Mouse (Mus musculus): ENCODE data around the gene Swt1. TPM values are rescaled to one million over a fixed set of nuclear protein-coding genes. Genes with fewer than 3 reads are reported as not detected.

Gene Swt1
- polyA plus RNA-seq, 1 experiment from 2014 or later: 30.6 TPM

GRCm38 (mm10) chr1:151427888-151428262 is 380 bp downstream of the Swt1 start:
- Histone ChIP-seq H3K4me1 (peaks cover 13% of the 10 kb centered on the region), H3K4me3 (peak overlapping the region; percentile 97), H3K27ac (peak overlapping the region; percentile 97), H3K4me2 (replicated peaks) (peak overlapping the region; percentile 58), H3K27me3 (no peaks in the 10 kb centered on the region), H3K36me3 (no peaks in the 10 kb centered on the region), H3K9me3 (no peaks in the 10 kb centered on the region), H3K9ac (peak overlapping the region; percentile 73)
- 1% methylated on average over 26 of the region's 26 CpGs for WGBS
- peak; percentile 74; the same call in 1 of the 2 replicates for ATAC-seq (ENCODE audit: insufficient number of reproducible peaks, insufficient read depth, low FRiP score, low TSS enrichment)

- Histone ChIP-seq H3K27ac (no peak overlapping the region), H3K4me2 (replicated peaks) (peak overlapping the region; percentile 58), H3K4me3 (peak overlapping the region; percentile 97), H3K4me1 (peaks cover 13% of the 10 kb centered on the region), H3K9ac (peak overlapping the region; percentile 73), H3K36me3 (no peaks in the 10 kb centered on the region), H3K9me3 (no peaks in the 10 kb centered on the region), H3K27me3 (no peaks in the 10 kb centered on the region)
- ATAC-seq (ENCODE audit: insufficient number of reproducible peaks, insufficient read depth, low FRiP score, low TSS enrichment): no peak
- WGBS: 29% methylated on average over 7 of the region's 7 CpGs
These were observed 1.2 kb downstream of the Swt1 start for GRCm38 (mm10) chr1:151426947-151427600.

GRCm38 (mm10) chr1:151422178-151422577 is 6.1 kb downstream of the Swt1 start:
- Histone ChIP-seq H3K9me3 (no peaks in the 10 kb centered on the region), H3K4me2 (replicated peaks) (no peak overlapping the region), H3K4me1 (peaks cover 4% of the 10 kb centered on the region), H3K27ac (no peak overlapping the region), H3K9ac (no peak overlapping the region), H3K4me3 (no peak overlapping the region), H3K27me3 (no peaks in the 10 kb centered on the region), H3K36me3 (peaks cover 20% of the 10 kb centered on the region)
- ATAC-seq (ENCODE audit: insufficient number of reproducible peaks, insufficient read depth, low FRiP score, low TSS enrichment): no peak
- WGBS: 85% methylated on average over 3 of the region's 3 CpGs

- no peaks in the 10 kb centered on the region for H3K4me1 ChIP-seq
- WGBS: 69% methylated on average over 3 of the region's 3 CpGs
- H3K9ac ChIP-seq: no peak overlapping the region
- no peaks in the 10 kb centered on the region for H3K9me3 ChIP-seq
- no peak for ATAC-seq (ENCODE audit: insufficient number of reproducible peaks, insufficient read depth, low FRiP score, low TSS enrichment)
- H3K27ac ChIP-seq: 0 out of 2 replicates have a peak overlapping the region, but pooled peaks have one; percentile 11
- no peak overlapping the region for H3K4me3 ChIP-seq
- 0 out of 2 replicates have a peak, but pooled peaks cover 9% of the 10 kb centered on the region for H3K36me3 ChIP-seq
- H3K27me3 ChIP-seq: no peaks in the 10 kb centered on the region
- H3K4me2 ChIP-seq (replicated peaks): no peak overlapping the region
These were observed 18.4 kb downstream of the Swt1 start for GRCm38 (mm10) chr1:151409827-151410226.

- no peak for ATAC-seq (ENCODE audit: insufficient number of reproducible peaks, insufficient read depth, low FRiP score, low TSS enrichment)
- Histone ChIP-seq H3K27ac (no peak overlapping the region), H3K9ac (no peak overlapping the region), H3K36me3 (peaks cover 6% of the 10 kb centered on the region; the same call in 1 of the 2 replicates), H3K4me1 (no peaks in the 10 kb centered on the region), H3K27me3 (no peaks in the 10 kb centered on the region), H3K4me3 (no peak overlapping the region), H3K4me2 (replicated peaks) (no peak overlapping the region), H3K9me3 (no peaks in the 10 kb centered on the region)
- 98% methylated on average over 1 of the region's 1 CpGs for WGBS
These were observed 38.2 kb downstream of the Swt1 start for GRCm38 (mm10) chr1:151390029-151390428.

- Histone ChIP-seq H3K4me3 (no peak overlapping the region), H3K9me3 (no peaks in the 10 kb centered on the region), H3K27ac (no peak overlapping the region), H3K9ac (no peak overlapping the region), H3K36me3 (peaks cover 17% of the 10 kb centered on the region), H3K4me2 (replicated peaks) (no peak overlapping the region), H3K4me1 (no peaks in the 10 kb centered on the region), H3K27me3 (no peaks in the 10 kb centered on the region)
- WGBS: 87% methylated on average over 3 of the region's 3 CpGs
- no peak for ATAC-seq (ENCODE audit: insufficient number of reproducible peaks, insufficient read depth, low FRiP score, low TSS enrichment)
These were observed 50.9 kb downstream of the Swt1 start for GRCm38 (mm10) chr1:151377353-151377752.

GRCm38 (mm10) chr1:151372823-151373222 is 55.4 kb downstream of the Swt1 start:
- Histone ChIP-seq H3K27ac (no peak overlapping the region), H3K36me3 (peaks cover 36% of the 10 kb centered on the region), H3K4me3 (no peak overlapping the region), H3K27me3 (no peaks in the 10 kb centered on the region), H3K9me3 (no peaks in the 10 kb centered on the region), H3K4me1 (no peaks in the 10 kb centered on the region), H3K4me2 (replicated peaks) (no peak overlapping the region), H3K9ac (no peak overlapping the region)
- no peak for ATAC-seq (ENCODE audit: insufficient number of reproducible peaks, insufficient read depth, low FRiP score, low TSS enrichment)
- WGBS: 95% methylated on average over 1 of the region's 1 CpGs

- no peak for ATAC-seq (ENCODE audit: insufficient number of reproducible peaks, insufficient read depth, low FRiP score, low TSS enrichment)
- no peaks in the 10 kb centered on the region for H3K4me1 ChIP-seq
- no peak overlapping the region for H3K4me3 ChIP-seq
- H3K36me3 ChIP-seq: peaks cover 41% of the 10 kb centered on the region
- H3K27ac ChIP-seq: no peak overlapping the region
- no peaks in the 10 kb centered on the region for H3K27me3 ChIP-seq
- H3K4me2 ChIP-seq (replicated peaks): no peak overlapping the region
- 88% methylated on average over 5 of the region's 5 CpGs for WGBS
- no peak overlapping the region for H3K9ac ChIP-seq
- no peaks in the 10 kb centered on the region for H3K9me3 ChIP-seq
These were observed 56.7 kb downstream of the Swt1 start for GRCm38 (mm10) chr1:151371543-151371942.

GRCm38 (mm10) chr1:151370573-151370972 is 57.7 kb downstream of the Swt1 start:
- H3K4me3 ChIP-seq: no peak overlapping the region
- H3K4me2 ChIP-seq (replicated peaks): no peak overlapping the region
- H3K36me3 ChIP-seq: peaks cover 50% of the 10 kb centered on the region
- H3K9me3 ChIP-seq: no peaks in the 10 kb centered on the region
- no peaks in the 10 kb centered on the region for H3K27me3 ChIP-seq
- no peaks in the 10 kb centered on the region for H3K4me1 ChIP-seq
- no peak overlapping the region for H3K9ac ChIP-seq
- 84% methylated on average over 3 of the region's 3 CpGs for WGBS
- ATAC-seq (ENCODE audit: insufficient number of reproducible peaks, insufficient read depth, low FRiP score, low TSS enrichment): no peak
- no peak overlapping the region for H3K27ac ChIP-seq

- no peak overlapping the region for H3K4me2 ChIP-seq (replicated peaks)
- no peaks in the 10 kb centered on the region for H3K9me3 ChIP-seq
- H3K27ac ChIP-seq: no peak overlapping the region
- no peak overlapping the region for H3K9ac ChIP-seq
- H3K36me3 ChIP-seq: peaks cover 55% of the 10 kb centered on the region
- 91% methylated on average over 3 of the region's 3 CpGs for WGBS
- H3K27me3 ChIP-seq: no peaks in the 10 kb centered on the region
- ATAC-seq (ENCODE audit: insufficient number of reproducible peaks, insufficient read depth, low FRiP score, low TSS enrichment): no peak
- H3K4me1 ChIP-seq: no peaks in the 10 kb centered on the region
- no peak overlapping the region for H3K4me3 ChIP-seq
These were observed 59.8 kb downstream of the Swt1 start for GRCm38 (mm10) chr1:151368444-151368843.

GRCm38 (mm10) chr1:151367721-151368324 is 60.4 kb downstream of the Swt1 start:
- H3K27ac ChIP-seq: no peak overlapping the region
- H3K9ac ChIP-seq: no peak overlapping the region
- no peaks in the 10 kb centered on the region for H3K27me3 ChIP-seq
- H3K4me1 ChIP-seq: no peaks in the 10 kb centered on the region
- peaks cover 62% of the 10 kb centered on the region for H3K36me3 ChIP-seq
- 92% methylated on average over 5 of the region's 5 CpGs for WGBS
- no peak overlapping the region for H3K4me3 ChIP-seq
- no peaks in the 10 kb centered on the region for H3K9me3 ChIP-seq
- no peak overlapping the region for H3K4me2 ChIP-seq (replicated peaks)
- ATAC-seq (ENCODE audit: insufficient number of reproducible peaks, insufficient read depth, low FRiP score, low TSS enrichment): no peak

- no peak overlapping the region for H3K27ac ChIP-seq
- H3K9ac ChIP-seq: no peak overlapping the region
- H3K36me3 ChIP-seq: peaks cover 65% of the 10 kb centered on the region
- 0 out of 2 replicates have a peak, but pooled peaks have one; percentile 24 for ATAC-seq (ENCODE audit: insufficient number of reproducible peaks, insufficient read depth, low FRiP score, low TSS enrichment)
- no peaks in the 10 kb centered on the region for H3K27me3 ChIP-seq
- no peaks in the 10 kb centered on the region for H3K9me3 ChIP-seq
- WGBS: 88% methylated on average over 8 of the region's 8 CpGs
- no peak overlapping the region for H3K4me3 ChIP-seq
- H3K4me1 ChIP-seq: no peaks in the 10 kb centered on the region
- H3K4me2 ChIP-seq (replicated peaks): no peak overlapping the region
These were observed 61.2 kb downstream of the Swt1 start for GRCm38 (mm10) chr1:151366944-151367605.

All from embryonic facial prominence, embryonic 12.5 days (tissue).